Comparison of ENCODE assay signal across 13 mouse cellular contexts in genomic region chr1:43590727-43591126, GRCm38 (mm10).
DNase-seq lines count a peak whose midpoint lies in the region; TF ChIP-seq lines count a peak whose summit lies in the region.
"Had no signal": no experiment of that assay in that cellular context is flagged by ENCODE, and none has a peak within 500 bp of the region (broad histone marks: within the 10 kb centered on the region; RNA-seq: fewer than 3 reads in every experiment).

No protein-coding gene starts in this region.

- peak; percentile 14; the same call in 1 of the 2 replicates for TF ChIP-seq CTCF in gastrocnemius, adult 2 months (IDR thresholded peaks at IDR 0.05)

- intact Hi-C loops in gastrocnemius, adult 2 months (cut with DNase I) = no loop called here

- no peak overlapping the region for H3K4me3 ChIP-seq in gastrocnemius, adult 2 months
- H3K4me3 ChIP-seq: heart, embryonic 12.5 days had no signal

- no peak overlapping the region for H3K27ac ChIP-seq in gastrocnemius, adult 2 months

- 18% methylated on average over 1 of the region's 1 CpGs for WGBS in large intestine, adult 2 months

- no peak for DNase-seq in gastrocnemius, adult 2 months
- DNase-seq in gastrocnemius, postnatal 10 days = no peak
- peak; percentile 8 to 9 for DNase-seq in layer of hippocampus, postnatal 14 days (ENCODE audit: low spot score in 2 of 2)
- DNase-seq in layer of hippocampus, postnatal 36 days = no peak
- DNase-seq in large intestine, adult 2 months (ENCODE audit: low read depth, low spot score) = peak; percentile 19
- DNase-seq in thymus, postnatal 14 days = peak; percentile 65
- no peak for DNase-seq in spleen, adult 12 weeks (ENCODE audit: low spot score)
- no peak for DNase-seq in T-cell, adult 2 months (ENCODE audit: low spot score)
- DNase-seq: adrenal gland, adult 8-10 months; layer of hippocampus, adult 9-11 months; lung, embryonic 14.5 days; right cerebral cortex, postnatal 25 days had no signal

Comparison
In these comparisons a context has a peak if more than half of its experiments do, and no peak if none do; other contexts are left out.
1. DNase-seq: peak in layer of hippocampus, postnatal 14 days (2 of 2), large intestine, adult 2 months (single experiment) and thymus, postnatal 14 days (single experiment); none in gastrocnemius, adult 2 months (single experiment), gastrocnemius, postnatal 10 days (single experiment), layer of hippocampus, postnatal 36 days (0 of 2), spleen, adult 12 weeks (single experiment) and T-cell, adult 2 months (single experiment).